ENCODE assay signal across 8 mouse cellular contexts in genomic region chr19:12596290-12597072, GRCm38 (mm10). TPM values are rescaled to one million over a fixed set of nuclear protein-coding genes. Genes with fewer than 3 reads are reported as not detected.
DNase-seq lines count a peak whose midpoint lies in the region; ATAC-seq and TF ChIP-seq lines count a peak whose summit lies in the region.

No protein-coding gene starts in this region.

- peak overlapping the region; percentile 54 for H3K4me3 ChIP-seq in lung, postnatal 0 days (ENCODE audit: low read depth, low read length)
- peak overlapping the region; percentile 61 for H3K4me3 ChIP-seq in forebrain, embryonic 15.5 days
- H3K4me3 ChIP-seq in limb, embryonic 14.5 days (replicated peaks; ENCODE audit: low read length), result peak overlapping the region; percentile 62
- H3K4me3 ChIP-seq in olfactory bulb, adult 2 months (ENCODE audit: insufficient read depth, low read depth, low read length), result peak overlapping the region; percentile 70

- peak; percentile 26 for DNase-seq in embryo, embryonic 10.5 days (ENCODE audit: low spot score)
- no peak for DNase-seq in embryo, embryonic 10 days (ENCODE audit: low spot score)
- peak; percentile 15 for DNase-seq in lung, postnatal 0 days (ENCODE audit: low spot score)
- no peak for DNase-seq in lung, adult 18-20 months
- DNase-seq in limb, embryonic 14.5 days (ENCODE audit: low spot score), result no peak
- no peak for DNase-seq in thymus, adult 18-20 months

- peak overlapping the region; percentile 29; the same call in 1 of the 2 replicates for H3K9ac ChIP-seq in lung, postnatal 0 days (replicated peaks; ENCODE audit: low read depth)
- peak overlapping the region; percentile 64 for H3K9ac ChIP-seq in forebrain, embryonic 15.5 days (replicated peaks)
- peak overlapping the region; percentile 64 for H3K9ac ChIP-seq in limb, embryonic 14.5 days (ENCODE audit: low read depth, low read length, severe bottlenecking)

- no peak overlapping the region for H3K27ac ChIP-seq in lung, postnatal 0 days (ENCODE audit: low read length)
- peak overlapping the region; percentile 60 for H3K27ac ChIP-seq in forebrain, embryonic 15.5 days (replicated peaks)
- no peak overlapping the region for H3K27ac ChIP-seq in limb, embryonic 14.5 days (replicated peaks; ENCODE audit: low read depth, low read length)
- H3K27ac ChIP-seq in olfactory bulb, adult 2 months (ENCODE audit: insufficient read depth, low read depth, low read length), result no peak overlapping the region

- H3K36me3 ChIP-seq in lung, postnatal 0 days (ENCODE audit: insufficient read depth, low read length), result no peaks in the 10 kb centered on the region
- H3K36me3 ChIP-seq in forebrain, embryonic 15.5 days, result no peaks in the 10 kb centered on the region
- H3K36me3 ChIP-seq in limb, embryonic 14.5 days (ENCODE audit: control insufficient read depth, insufficient read depth, low read length), result no peaks in the 10 kb centered on the region

- WGBS in lung, postnatal 0 days, result 13% methylated on average over 23 of the region's 23 CpGs
- 20% methylated on average over 22 of the region's 23 CpGs for WGBS in forebrain, embryonic 15.5 days
- WGBS in limb, embryonic 14.5 days, result 15% methylated on average over 23 of the region's 23 CpGs
- WGBS in olfactory bulb, adult 2 months, result 20% methylated on average over 23 of the region's 23 CpGs

- no peak for TF ChIP-seq EP300 in lung, postnatal 0 days (IDR thresholded peaks at IDR 0.05)

- no peaks in the 10 kb centered on the region for H3K27me3 ChIP-seq in lung, postnatal 0 days (replicated peaks; ENCODE audit: insufficient read depth, low read length)
- H3K27me3 ChIP-seq in forebrain, embryonic 15.5 days, result no peaks in the 10 kb centered on the region
- peaks cover 6% of the 10 kb centered on the region; the same call in 1 of the 2 replicates for H3K27me3 ChIP-seq in limb, embryonic 14.5 days (ENCODE audit: control insufficient read depth, insufficient read depth, low read length)

- no peaks in the 10 kb centered on the region for H3K9me3 ChIP-seq in lung, postnatal 0 days (ENCODE audit: low read length)
- no peaks in the 10 kb centered on the region for H3K9me3 ChIP-seq in forebrain, embryonic 15.5 days
- no peaks in the 10 kb centered on the region for H3K9me3 ChIP-seq in limb, embryonic 14.5 days (ENCODE audit: control insufficient read depth, low read length)

- ATAC-seq in lung, postnatal 0 days, result peak; percentile 22
- peak; percentile 69 for ATAC-seq in forebrain, embryonic 15.5 days (replicated peaks)
- peak; percentile 45 for ATAC-seq in limb, embryonic 14.5 days (ENCODE audit: low FRiP score, low read depth)

- no peak for TF ChIP-seq POLR2A in limb, embryonic 14.5 days (IDR thresholded peaks at IDR 0.05; ENCODE audit: borderline replicate concordance, extremely low read depth, insufficient read depth, insufficient read length)
- TF ChIP-seq POLR2A in olfactory bulb, adult 2 months (IDR thresholded peaks at IDR 0.05; ENCODE audit: insufficient read depth, low read depth, low read length), result no peak

- H3K4me1 ChIP-seq in lung, postnatal 0 days (ENCODE audit: insufficient read depth, low read depth, low read length), result peaks cover 4% of the 10 kb centered on the region; the same call in 1 of the 2 replicates
- peaks cover 7% of the 10 kb centered on the region for H3K4me1 ChIP-seq in forebrain, embryonic 15.5 days
- no peaks in the 10 kb centered on the region for H3K4me1 ChIP-seq in limb, embryonic 14.5 days (ENCODE audit: control insufficient read depth, insufficient read depth, low read length)
- H3K4me1 ChIP-seq in olfactory bulb, adult 2 months (ENCODE audit: control insufficient read depth, insufficient read depth, low read length), result peaks cover 13% of the 10 kb centered on the region

- TF ChIP-seq CTCF in lung, postnatal 0 days (IDR thresholded peaks at IDR 0.05), result no peak
- TF ChIP-seq CTCF in olfactory bulb, adult 2 months (IDR thresholded peaks at IDR 0.05; ENCODE audit: insufficient read depth, low read depth, low read length), result no peak

- H3K4me2 ChIP-seq in lung, postnatal 0 days (replicated peaks; ENCODE audit: low read depth, low read length), result peak overlapping the region; percentile 100
- H3K4me2 ChIP-seq in forebrain, embryonic 15.5 days (replicated peaks), result peak overlapping the region; percentile 99
- H3K4me2 ChIP-seq in limb, embryonic 14.5 days (replicated peaks; ENCODE audit: low read depth, low read length, severe bottlenecking), result peak overlapping the region; percentile 99

RNA-seq across cellular contexts. Expression of gene Gm4952, which starts 3.3 kb away (rescaled TPM):
- polyA plus RNA-seq in lung, postnatal 0 days (2015; fragmentation: Nextera tagmentation; extraction: Ambion mirVana), result not detected in 2 replicates
- 0.08 TPM in 1 of 2 replicates, not detected in the other for polyA plus RNA-seq in forebrain, embryonic 15.5 days (2015; fragmentation: Nextera tagmentation; extraction: Ambion mirVana)
- 0.04 and 0.08 TPM in 2 replicates for polyA plus RNA-seq in limb, embryonic 14.5 days (2012; rRNA removed)
- 0.33 TPM in 1 of 2 replicates, not detected in the other for polyA plus RNA-seq in limb, embryonic 14.5 days (2014; fragmentation: Nextera tagmentation; extraction: Ambion mirVana)
- polyA plus RNA-seq in olfactory bulb, adult 2 months (2012; ENCODE audit: insufficient read depth, insufficient read length, low replicate concordance, missing spikeins), result not detected in 2 replicates

RNA-seq across cellular contexts. Expression of gene Glyat, which starts 36.6 kb away (rescaled TPM):
- not detected in 2 replicates for polyA plus RNA-seq in lung, postnatal 0 days (2015; fragmentation: Nextera tagmentation; extraction: Ambion mirVana)
- polyA plus RNA-seq in forebrain, embryonic 15.5 days (2015; fragmentation: Nextera tagmentation; extraction: Ambion mirVana), result not detected in 2 replicates
- polyA plus RNA-seq in limb, embryonic 14.5 days (2012; rRNA removed), result 0.04 TPM in 1 of 2 replicates, not detected in the other
- polyA plus RNA-seq in limb, embryonic 14.5 days (2014; fragmentation: Nextera tagmentation; extraction: Ambion mirVana), result not detected in 2 replicates
- polyA plus RNA-seq in olfactory bulb, adult 2 months (2012; ENCODE audit: insufficient read depth, insufficient read length, low replicate concordance, missing spikeins), result not detected in 2 replicates

RNA-seq across cellular contexts. Expression of gene Fam111a, which starts 50.9 kb away (rescaled TPM):
- polyA plus RNA-seq in lung, postnatal 0 days (2015; fragmentation: Nextera tagmentation; extraction: Ambion mirVana), result 7.4 and 8.8 TPM in 2 replicates
- polyA plus RNA-seq in forebrain, embryonic 15.5 days (2015; fragmentation: Nextera tagmentation; extraction: Ambion mirVana), result 8.9 and 9.4 TPM in 2 replicates
- polyA plus RNA-seq in limb, embryonic 14.5 days (2012; rRNA removed), result 11.0 and 17.1 TPM in 2 replicates
- 23.8 and 25.1 TPM in 2 replicates for polyA plus RNA-seq in limb, embryonic 14.5 days (2014; fragmentation: Nextera tagmentation; extraction: Ambion mirVana)
- polyA plus RNA-seq in olfactory bulb, adult 2 months (2012; ENCODE audit: insufficient read depth, insufficient read length, low replicate concordance, missing spikeins), result not detected in 2 replicates

Comparison
In these comparisons a context has a peak if more than half of its experiments do, and no peak if none do; other contexts are left out.
1. DNase-seq: peak in embryo, embryonic 10.5 days (single experiment) and lung, postnatal 0 days (single experiment); none in embryo, embryonic 10 days (single experiment), lung, adult 18-20 months (0 of 2), limb, embryonic 14.5 days (single experiment) and thymus, adult 18-20 months (0 of 2).
2. Peak in every context shown above with its lines, with median percentiles within 50 percentile points of each other: ATAC-seq, H3K4me2 ChIP-seq, H3K4me3 ChIP-seq and H3K9ac ChIP-seq.